Mouse (Mus musculus) left cerebral cortex, adult 11 months (tissue): ENCODE data around the gene Cd180.
A peak's percentile ranks its signal among the peaks of the same experiment; 100 is the strongest.

ENCODE experiments used
- DNase-seq: peaks from one replicate; pipeline ENCODE4 v3.0.0; 2022; ENCODE audit warnings: low spot score

The Cd180 gene

DNA sequence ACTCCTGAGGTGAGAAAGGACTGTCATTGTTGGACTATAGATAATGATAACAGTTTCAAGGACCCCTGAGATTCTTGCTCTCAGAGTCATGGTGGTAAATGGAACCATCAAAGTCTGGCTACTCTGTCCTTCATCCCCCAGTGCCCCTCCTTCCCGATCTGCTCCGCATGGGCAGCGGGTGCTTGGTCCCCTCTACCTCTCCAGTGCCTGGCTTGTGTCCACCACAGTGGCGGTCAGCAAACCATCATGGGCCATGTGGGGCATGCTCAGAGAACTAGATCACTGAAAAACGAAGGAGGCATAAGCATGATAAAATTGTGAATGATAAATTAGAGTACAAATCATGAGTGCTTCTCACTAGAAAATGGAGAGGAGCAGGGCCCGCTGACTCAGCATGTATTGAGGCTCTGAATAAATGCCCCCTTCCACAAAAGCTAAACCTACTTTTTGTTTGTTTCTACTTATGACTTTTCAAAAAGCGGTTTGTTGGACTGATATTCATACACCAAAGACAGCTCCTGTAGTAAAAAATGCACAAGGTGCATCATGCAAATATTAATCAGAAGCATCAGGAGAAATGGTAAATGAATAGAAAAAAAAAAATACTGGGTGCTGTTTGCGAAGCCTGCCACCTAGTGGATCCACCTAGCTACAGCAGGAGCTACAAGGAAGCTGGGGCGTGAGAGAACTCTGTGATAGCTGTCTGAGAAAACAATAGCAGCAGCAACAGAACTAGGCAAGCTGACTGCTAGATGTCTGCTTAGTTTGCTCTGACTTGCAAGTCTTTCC is 51.3 kb downstream of the Cd180 start:
- DNase-seq = peak; percentile 40

DNA sequence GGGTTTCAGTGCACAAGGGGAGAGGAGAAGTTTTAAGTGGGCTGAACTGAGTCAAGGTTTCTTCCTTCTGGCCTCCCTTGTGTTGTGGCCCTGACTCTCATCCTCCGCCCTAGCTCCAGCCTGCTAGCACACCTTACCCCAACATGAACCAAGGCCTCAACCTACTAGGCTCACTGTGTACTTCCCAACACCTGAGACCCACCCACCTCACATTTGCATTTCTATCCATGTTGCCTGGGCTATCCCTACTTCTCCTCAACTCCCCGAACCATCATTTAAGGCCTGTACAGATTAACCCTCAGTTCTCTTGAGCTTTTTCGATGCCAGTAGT is 51.9 kb downstream of the Cd180 start:
- DNase-seq = no peak

DNA sequence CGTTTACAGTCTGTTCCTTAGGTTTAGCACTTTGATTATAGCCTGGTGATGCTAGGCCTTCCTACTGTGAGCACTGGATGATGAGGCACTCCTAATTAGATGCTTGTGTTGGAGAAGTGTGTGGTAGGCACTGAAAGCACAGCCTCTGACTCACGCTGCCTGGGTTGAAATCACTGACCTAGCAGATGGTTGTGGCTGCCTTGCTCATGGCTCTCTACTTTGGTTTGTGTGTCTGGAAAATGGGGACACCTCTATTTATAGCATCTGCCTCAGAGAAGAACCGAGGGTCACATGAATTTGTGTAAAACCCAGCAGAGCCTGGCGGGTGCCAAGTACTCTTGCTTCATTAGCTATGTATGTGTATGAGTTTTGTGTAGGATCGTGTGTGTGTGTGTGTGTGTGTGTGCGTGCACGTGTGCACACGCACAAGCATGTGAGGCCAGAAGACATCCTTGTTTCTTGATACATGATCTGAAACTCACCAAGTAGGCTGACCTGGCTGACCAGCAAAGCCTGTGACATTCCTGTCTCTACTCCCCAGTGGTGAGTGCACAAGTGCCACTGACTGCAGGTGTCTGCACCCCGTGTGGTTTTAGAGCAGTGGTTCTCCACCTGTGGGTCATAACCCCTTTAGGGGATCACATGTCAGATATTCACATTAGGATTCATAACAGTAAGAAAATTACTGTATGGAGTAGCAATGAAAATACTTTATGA is 52.4 kb downstream of the Cd180 start:
- peak; percentile 61 for DNase-seq

DNA sequence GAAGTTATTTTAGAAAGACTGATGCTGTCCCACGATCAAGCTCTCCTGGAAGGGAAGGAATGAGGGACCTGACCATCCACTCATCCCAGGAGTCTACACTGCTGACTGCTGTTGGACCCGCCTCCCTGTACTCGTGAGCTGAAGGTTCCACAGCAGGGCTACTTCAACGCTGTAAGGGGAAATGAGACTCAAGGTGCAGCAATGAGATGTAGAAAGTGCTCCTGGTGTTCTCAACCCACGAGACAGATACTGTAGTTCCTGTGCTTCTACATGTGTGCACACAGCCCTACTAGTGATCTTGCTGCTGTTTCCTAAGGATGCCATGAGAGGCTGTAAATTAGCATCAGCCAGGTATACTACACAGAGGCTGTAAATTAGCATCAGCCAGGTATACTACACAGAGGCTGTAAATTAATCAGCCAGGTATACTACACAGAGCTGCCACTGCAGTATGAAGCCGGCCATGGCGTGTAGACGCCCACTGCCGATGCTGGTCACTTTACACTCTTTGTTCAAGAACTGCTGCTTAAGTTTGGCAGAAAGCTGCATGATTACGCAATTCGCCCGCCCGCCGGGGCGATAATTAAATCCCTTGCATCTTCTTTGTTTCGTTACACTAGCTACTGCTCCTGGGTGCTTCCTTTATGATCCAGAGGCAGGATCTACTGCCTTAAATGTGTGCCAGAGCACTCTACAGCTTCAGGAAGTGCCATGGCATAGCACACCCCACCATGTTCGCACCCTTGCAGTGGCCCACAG is 53.6 kb downstream of the Cd180 start:
- peak; percentile 29 for DNase-seq

DNA sequence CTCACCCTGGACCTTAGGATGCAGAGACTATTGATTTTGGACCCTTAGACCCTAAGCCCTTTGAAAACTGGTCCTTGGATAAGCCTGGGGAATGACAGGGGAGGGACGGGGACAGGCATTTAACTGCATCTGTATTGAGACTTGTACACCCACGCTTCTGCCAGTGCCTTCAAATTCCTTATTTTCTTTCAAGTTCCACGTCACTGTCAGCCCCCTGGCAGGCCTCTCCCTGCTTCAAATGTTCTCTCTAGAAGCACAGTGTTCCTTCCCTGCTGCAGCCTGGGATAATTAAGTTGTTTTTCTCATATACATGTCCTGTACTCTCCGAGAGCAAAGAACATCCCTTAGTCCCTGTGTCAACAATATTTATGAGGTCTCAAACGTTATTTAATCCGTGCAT is 55.8 kb downstream of the Cd180 start:
- DNase-seq = no peak

DNA sequence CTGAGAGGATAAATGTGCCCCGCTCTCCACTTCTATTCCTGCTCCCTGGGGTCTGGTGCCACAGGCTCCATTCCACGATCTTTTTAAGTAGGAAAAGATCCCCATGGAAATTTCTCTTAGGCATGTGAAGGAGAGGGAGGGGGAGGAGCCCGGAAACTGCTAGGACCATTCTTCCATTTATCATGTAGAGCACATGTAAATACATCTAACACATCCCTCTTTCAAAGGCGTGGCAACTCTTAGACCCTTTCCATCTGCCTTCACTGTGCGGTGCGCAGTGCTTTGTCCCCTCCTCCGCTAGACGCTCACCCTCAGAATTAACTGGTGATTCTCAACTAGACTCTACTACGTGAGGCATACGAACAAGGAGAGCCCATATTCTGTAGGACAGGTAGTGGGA is 56.5 kb downstream of the Cd180 start:
- DNase-seq = no peak

DNA sequence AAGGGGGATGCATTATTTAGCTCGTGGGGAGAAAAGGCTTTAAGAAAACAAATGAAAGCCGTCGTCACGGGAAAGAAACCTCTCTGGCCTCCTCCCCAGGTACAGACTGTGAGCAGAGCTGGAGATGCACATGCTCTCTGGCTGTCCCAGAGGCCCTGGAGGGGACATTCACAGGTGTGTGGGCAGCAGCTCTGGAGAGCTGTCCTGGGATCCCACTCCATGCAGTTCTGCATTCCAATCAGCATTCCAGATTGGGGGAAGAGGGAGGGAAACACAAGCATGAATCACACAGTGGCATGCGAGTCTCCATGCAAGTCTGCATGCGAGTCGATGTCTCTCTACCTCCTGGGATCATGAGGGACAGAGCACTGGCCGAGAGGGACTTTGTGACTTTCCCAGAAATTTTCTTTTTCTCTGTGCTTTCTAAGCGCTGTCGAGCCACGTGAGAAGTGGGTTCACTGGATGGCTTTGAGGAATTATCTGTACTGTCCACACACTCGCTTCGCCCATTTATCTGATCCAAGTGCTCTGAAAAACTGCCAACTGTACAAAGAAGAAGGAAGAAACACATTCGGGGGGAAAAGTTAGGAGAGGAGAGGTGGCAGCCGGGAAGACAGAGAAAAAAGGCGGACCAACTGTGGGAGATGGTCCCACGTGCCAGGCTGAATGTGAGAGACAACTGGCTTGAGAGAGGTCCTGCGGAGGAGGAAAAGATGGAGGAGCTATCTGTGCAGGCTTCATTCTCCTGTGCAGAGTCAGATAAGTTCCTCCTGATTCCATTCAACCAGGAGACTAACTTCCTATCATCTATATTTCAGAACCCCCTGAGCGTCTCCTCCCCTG is 60.6 kb downstream of the Cd180 start:
- no peak for DNase-seq

DNA sequence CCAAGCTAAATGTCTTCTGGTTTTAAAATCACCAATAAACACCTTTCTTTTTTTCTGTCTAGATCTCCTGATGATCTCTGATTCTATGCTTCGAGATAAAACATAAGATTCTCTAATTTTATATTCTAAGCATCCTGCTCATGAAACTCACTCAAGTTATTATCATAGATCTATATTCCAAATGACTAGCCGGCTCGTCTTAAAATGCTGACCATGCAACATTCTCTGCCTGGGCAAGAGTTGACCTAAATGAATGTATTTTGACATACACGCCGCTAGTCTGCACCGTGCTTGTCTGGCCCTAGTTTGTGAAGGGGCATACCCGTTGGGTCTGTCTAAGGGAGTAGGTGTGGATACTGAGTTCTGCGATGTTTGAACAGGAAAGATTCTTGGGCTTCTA is 61.8 kb downstream of the Cd180 start:
- DNase-seq = no peak

DNA sequence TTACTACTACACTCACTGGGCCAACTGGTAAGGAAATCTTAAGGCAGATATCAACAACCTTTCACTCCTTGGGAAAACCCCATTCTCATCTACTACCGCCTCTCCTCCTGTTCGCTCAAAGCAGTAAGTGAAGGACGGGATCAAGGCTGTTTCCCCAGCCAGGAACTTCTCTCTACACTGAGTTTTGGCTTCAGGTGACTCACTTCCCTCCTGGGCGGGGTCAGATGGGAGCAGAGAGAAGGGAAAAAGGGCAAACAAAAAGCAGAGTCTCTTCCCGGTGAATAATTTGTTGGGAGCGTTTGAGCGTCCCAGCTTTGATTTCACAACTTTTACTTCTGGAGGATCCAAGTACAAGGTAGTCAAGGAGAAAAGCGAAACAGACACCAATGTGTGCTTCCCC is 62.7 kb downstream of the Cd180 start:
- DNase-seq = no peak

DNA sequence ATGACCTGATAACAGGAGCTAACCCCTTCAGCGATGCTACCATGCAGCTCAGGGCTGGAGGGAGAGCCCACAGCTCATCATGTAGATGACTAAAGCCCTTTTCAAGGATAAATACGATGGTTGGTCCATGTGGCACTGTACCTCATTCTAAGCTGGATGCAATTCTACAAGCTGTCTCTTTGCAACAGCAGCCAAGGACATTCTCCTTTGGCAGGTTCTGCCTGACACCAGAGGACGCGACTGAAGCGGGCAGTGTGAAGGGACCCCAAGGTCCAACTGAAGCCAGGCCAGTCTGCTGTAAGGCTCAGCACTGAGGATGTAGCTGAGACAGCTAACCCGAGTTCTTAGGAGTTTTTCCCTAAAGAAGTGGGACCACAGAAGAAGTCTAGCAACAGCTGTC is 64.7 kb downstream of the Cd180 start:
- no peak for DNase-seq

DNA sequence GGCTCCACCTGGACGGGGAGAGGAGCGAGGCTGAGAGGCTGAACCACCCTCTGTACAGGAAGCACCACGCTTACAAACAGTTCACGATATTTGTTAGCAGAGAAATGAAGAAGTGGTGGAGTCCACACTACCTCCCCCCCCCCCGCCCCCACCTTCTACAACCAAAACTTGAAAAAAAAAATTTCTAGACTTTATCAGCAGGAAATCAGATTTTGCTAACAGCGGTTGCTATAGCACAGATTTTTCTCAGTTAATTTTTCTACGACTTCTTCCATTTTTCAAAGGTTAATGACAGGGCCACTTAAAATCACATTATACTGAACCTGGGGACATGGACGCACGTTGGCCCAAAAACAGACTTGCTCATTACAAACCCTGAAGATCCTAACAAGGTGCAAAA is 68.1 kb downstream of the Cd180 start:
- DNase-seq = no peak

DNA sequence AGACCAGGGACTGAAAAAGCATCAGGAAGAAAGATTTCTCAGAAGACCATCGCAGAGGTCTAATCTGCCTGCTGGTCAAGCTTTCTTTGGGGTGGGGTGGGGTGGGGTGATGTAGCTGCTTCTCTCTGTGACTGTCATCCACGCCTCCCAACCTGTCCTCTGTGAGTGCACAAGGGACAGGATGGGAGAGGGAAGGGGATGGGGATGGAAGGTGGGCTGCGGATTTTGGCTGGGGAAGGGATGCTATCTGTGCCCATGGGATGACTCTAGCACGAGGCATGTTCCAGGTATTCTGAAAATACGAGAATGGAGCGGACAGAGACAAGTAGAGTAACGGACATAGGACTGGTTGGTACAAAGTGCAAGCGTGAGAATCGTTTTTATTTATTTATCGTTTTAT is 68.8 kb downstream of the Cd180 start:
- DNase-seq = no peak

DNA sequence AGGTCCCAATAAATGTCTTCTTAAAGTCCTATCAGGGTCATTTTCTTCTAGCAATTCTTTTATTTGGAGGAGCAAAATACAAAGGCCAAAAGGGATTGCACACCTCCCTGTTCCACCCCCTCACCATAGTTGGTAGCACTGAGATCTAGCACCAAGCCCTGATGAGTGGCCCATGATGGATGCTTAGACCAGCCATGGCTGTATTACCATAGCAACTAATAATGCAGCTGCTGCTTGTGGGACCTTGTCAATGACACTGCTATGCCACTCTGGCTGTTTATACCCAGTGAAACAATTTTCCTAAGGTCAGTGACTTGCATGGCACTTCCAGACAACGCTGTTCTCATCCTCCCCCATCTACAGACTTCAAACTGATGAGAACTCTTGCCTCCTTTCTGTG is 70.9 kb downstream of the Cd180 start:
- no peak for DNase-seq

DNA sequence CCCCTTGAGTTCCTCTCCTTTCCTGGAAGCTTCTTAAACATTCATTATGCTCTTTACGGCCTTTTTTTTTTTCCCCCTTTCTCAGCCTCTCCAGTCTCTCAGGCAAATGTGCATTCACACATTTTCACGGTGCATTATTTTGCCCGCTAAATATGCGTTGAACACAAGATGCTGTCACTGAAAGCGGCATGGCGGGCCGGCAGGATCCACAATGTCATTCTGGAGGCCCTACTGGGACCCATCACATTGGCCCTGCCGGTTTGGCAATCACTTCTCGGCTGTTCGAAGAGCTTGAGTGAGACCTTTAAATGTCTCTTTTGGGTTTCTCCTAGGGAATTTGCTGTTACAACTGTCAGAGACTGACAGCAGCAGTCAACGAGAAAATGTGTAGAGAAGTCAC is 71.9 kb downstream of the Cd180 start:
- no peak for DNase-seq

DNA sequence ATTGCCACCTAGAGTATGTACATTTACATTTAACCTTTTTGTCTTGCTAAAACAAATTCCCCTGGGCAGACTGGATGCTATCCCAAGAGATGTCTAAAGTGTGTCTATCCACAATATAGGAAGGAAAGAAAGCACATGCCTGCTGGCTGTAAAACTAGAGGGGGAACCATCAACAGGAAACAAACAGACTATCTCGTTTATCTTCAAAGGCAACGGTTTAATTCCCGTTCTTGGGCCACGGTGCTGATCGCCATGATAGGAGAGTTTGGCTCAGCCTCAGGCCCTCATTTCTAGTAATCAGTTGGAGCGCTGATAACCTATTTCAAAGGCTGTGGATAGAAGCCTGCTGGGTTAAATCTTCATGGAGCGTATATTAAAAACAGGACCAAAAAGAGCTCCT is 73.8 kb downstream of the Cd180 start:
- DNase-seq = no peak

DNA sequence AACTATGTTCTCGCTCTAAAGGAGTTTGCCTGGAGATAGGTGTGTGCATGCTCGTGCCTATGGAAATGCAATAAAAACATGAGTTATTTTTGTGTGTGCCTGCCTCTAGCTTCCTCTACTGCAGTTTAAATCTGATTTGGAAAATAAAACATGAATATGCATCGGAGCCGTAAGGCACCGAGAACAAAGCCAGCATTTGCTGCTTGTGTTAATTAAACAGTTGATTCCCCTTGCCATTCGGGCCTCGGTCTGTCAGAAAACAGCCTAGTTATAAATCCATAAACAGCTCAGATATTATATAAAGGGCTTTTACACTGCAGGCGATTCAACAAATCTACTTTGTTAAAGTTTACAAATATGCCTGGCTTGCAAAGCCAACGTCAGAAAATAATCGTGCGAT is 75.2 kb downstream of the Cd180 start:
- DNase-seq = no peak

DNA sequence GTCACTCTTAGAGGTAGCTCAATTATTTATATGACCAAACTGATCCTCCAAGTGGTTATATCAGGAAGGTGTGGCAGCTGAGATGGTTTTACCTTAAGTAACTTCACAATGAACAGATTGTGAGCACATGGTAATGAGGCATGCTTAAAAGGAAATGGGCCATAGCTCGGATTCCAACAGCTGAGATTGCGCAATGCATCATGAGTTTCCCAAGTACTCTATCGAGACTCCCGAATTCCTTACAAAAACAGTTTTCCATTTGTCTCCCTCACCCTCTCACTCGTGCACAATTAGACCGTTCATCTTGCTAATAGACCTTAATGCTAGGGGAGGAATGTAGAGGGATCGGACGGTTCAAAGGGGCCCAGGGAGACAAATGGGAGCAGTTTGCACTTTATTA is 76.8 kb downstream of the Cd180 start:
- DNase-seq = no peak

DNA sequence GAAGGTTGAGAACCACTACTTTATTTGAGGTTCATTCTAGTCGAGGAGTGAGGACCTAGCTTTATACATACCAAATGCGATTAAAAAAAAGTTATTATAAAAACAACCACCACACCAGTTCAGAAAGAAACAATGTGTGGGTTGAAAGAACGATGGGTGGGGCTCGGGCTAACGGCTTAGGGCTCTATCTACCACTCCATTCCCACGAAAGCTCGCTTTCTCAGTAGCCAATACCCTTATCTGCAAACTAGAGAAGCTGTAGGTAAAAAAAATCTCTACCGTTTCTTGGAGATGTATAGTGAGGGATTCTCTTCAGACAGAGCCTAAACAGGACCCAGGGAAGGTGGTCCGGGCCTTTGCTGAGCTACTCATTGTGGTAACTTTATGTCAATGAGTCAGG is 79.8 kb downstream of the Cd180 start:
- no peak for DNase-seq

DNA sequence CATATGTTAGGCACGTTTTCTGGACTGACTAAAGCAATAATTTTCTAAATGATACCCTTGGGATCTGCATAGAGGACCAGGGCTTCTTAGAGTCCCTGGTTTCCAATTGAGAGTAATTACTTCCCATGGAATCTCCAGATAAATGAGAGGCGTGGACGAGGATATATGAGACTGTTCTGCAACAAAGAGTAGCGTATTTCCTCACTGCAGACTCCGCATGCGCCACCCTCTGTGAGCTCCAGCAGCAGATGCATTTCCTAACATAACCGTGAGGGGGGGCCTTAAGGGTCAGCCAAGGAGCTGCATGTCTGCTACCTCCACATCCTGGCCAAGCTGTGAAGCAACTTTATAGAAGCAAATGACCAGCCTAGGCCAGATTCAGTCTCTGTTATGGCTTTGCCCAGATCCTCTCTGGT is 81.4 kb downstream of the Cd180 start:
- no peak for DNase-seq

DNA sequence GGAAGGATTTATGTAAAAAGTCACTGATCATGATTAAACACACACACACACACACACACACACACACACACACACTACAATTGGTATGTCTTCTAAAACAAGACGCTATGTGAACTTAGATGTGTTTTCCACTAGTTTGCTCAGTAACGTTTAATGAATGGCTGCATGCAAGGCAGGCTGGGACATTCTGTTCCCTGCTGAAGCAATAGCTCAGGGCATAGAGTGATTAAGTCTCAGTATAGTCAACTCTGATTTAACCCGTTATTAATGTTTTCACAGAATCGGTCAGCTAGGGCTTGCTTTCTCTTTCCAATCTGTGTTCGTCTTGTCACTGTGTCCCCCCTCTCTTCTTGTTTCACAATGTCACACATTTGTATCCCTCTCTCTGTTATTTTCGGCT is 82.1 kb downstream of the Cd180 start:
- DNase-seq = no peak

DNA sequence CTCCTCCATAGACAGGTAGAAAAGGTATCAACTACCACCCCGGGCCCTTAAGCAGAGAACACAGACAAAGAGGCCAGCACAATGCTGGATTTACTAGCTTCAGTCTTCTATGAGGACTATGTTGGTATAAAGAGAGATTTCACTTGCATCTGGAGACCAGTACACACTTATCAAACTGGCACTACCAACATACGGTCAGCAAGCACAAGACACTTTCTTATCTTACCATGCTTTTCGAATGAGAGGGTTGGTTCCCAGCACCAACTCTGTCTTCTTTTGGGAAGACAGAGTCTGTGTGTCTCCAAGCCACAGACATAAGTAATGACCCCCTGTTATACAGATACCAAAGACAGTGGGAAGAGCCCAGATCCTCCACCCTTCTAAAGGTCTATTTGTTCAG is 85.5 kb downstream of the Cd180 start:
- no peak for DNase-seq

DNA sequence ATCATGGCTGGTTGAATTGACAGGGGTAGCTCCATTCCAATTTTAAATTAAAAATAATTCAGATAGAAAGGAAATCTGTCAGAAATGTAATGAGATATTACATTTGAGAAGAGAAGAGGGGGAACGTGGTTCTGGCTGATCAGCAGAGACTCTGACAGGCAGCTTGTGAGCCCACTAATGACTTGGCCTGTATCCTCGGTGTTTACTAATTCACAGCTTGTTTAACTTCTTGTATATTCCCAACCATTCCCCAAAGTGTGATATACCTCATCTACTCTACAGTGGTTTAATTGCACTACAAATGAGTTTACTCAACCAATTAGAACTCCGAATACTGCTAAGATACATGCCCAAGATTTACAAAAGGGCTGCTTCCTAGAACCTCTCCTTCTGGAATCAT is 85.9 kb downstream of the Cd180 start:
- DNase-seq = no peak
